8 mouse cellular contexts compared by ENCODE assay signal in genomic region chr5:88765587-88765986, GRCm38 (mm10). TPM values are rescaled to one million over a fixed set of nuclear protein-coding genes. Genes with fewer than 3 reads are reported as not detected.
DNase-seq lines count a peak whose midpoint lies in the region; ATAC-seq and TF ChIP-seq lines count a peak whose summit lies in the region.

No protein-coding gene starts in this region.

- peak overlapping the region; percentile 95 for H3K4me3 ChIP-seq in kidney, adult 2 months (ENCODE audit: insufficient read depth, low read depth, low read length)
- H3K4me3 ChIP-seq in bone marrow, adult 2 months (replicated peaks; ENCODE audit: control insufficient read depth, low read depth, low read length) = peak overlapping the region; percentile 84
- peak overlapping the region; percentile 67 for H3K4me3 ChIP-seq in hindbrain, embryonic 13.5 days
- H3K4me3 ChIP-seq in midbrain, embryonic 14.5 days (replicated peaks; ENCODE audit: low read depth, low read length) = peak overlapping the region; percentile 79

- peaks cover 4% of the 10 kb centered on the region; the same call in 1 of the 2 replicates for H3K4me1 ChIP-seq in kidney, adult 2 months (ENCODE audit: control insufficient read depth, insufficient read depth, low read length)
- peaks cover 2% of the 10 kb centered on the region; the same call in 1 of the 2 replicates for H3K4me1 ChIP-seq in bone marrow, adult 2 months (ENCODE audit: control insufficient read depth, insufficient read depth, low read length)
- H3K4me1 ChIP-seq in hindbrain, embryonic 13.5 days (replicated peaks) = peaks cover 29% of the 10 kb centered on the region
- H3K4me1 ChIP-seq in midbrain, embryonic 14.5 days (ENCODE audit: control insufficient read depth, insufficient read depth, low read length) = peaks cover 19% of the 10 kb centered on the region

- H3K9ac ChIP-seq in hindbrain, embryonic 13.5 days = peak overlapping the region; percentile 89
- peak overlapping the region; percentile 84 for H3K9ac ChIP-seq in midbrain, embryonic 14.5 days (replicated peaks; ENCODE audit: low read length)

- TF ChIP-seq POLR2A in kidney, adult 2 months (IDR thresholded peaks at IDR 0.05; ENCODE audit: low read depth, low read length) = no peak
- TF ChIP-seq POLR2A in bone marrow, adult 2 months (IDR thresholded peaks at IDR 0.05; ENCODE audit: borderline replicate concordance, control insufficient read depth, low read depth, low read length) = no peak

- peak overlapping the region; percentile 57 for H3K4me2 ChIP-seq in hindbrain, embryonic 13.5 days
- peak overlapping the region; percentile 62 for H3K4me2 ChIP-seq in midbrain, embryonic 14.5 days (ENCODE audit: low read length)

- H3K9me3 ChIP-seq in hindbrain, embryonic 13.5 days = no peaks in the 10 kb centered on the region
- no peaks in the 10 kb centered on the region for H3K9me3 ChIP-seq in midbrain, embryonic 14.5 days (ENCODE audit: control insufficient read depth, low read length)

- WGBS in kidney, adult 2 months = 23% methylated on average over 6 of the region's 6 CpGs
- 5% methylated on average over 6 of the region's 6 CpGs for WGBS in bone marrow, adult 2 months
- WGBS in hindbrain, embryonic 13.5 days = 11% methylated on average over 6 of the region's 6 CpGs
- 6% methylated on average over 6 of the region's 6 CpGs for WGBS in midbrain, embryonic 14.5 days

- no peak for TF ChIP-seq CTCF in kidney, adult 2 months (conservative IDR thresholded peaks at IDR 0.05; ENCODE audit: insufficient read depth, insufficient read length, low read depth, low read length)
- TF ChIP-seq CTCF in bone marrow, adult 2 months (IDR thresholded peaks at IDR 0.05; ENCODE audit: control insufficient read depth, insufficient read depth, low read length) = no peak

- DNase-seq in kidney, adult 2 months = no peak
- DNase-seq in kidney, postnatal 36 days = no peak
- DNase-seq in midbrain, embryonic 14.5 days = no peak
- no peak for DNase-seq in embryo, embryonic 9.5 days (ENCODE audit: extremely low spot score)
- no peak for DNase-seq in retina, postnatal 1 day
- DNase-seq in spleen, adult 18-20 months = no peak

- H3K27me3 ChIP-seq in kidney, adult 2 months (replicated peaks; ENCODE audit: control insufficient read depth, insufficient read depth, low read length) = no peaks in the 10 kb centered on the region
- no peaks in the 10 kb centered on the region for H3K27me3 ChIP-seq in hindbrain, embryonic 13.5 days
- H3K27me3 ChIP-seq in midbrain, embryonic 14.5 days (ENCODE audit: control insufficient read depth, insufficient read depth, low read length) = no peaks in the 10 kb centered on the region

- peak; percentile 0; the same call in 1 of the 2 replicates for ATAC-seq in hindbrain, embryonic 13.5 days (ENCODE audit: low FRiP score)
- ATAC-seq in midbrain, embryonic 14.5 days (ENCODE audit: low FRiP score, low TSS enrichment) = no peak; the same call in 1 of the 2 replicates

- no peaks in the 10 kb centered on the region for H3K36me3 ChIP-seq in kidney, adult 2 months (ENCODE audit: control insufficient read depth, insufficient read depth, low read length)
- H3K36me3 ChIP-seq in hindbrain, embryonic 13.5 days = peaks cover 8% of the 10 kb centered on the region
- H3K36me3 ChIP-seq in midbrain, embryonic 14.5 days (ENCODE audit: control insufficient read depth, insufficient read depth, low read length) = peaks cover 6% of the 10 kb centered on the region; the same call in 1 of the 2 replicates

- H3K27ac ChIP-seq in kidney, adult 2 months (ENCODE audit: insufficient read depth, low read depth, low read length) = no peak overlapping the region; the same call in 1 of the 2 replicates
- peak overlapping the region; percentile 88 for H3K27ac ChIP-seq in bone marrow, adult 2 months (ENCODE audit: control insufficient read depth, insufficient read depth, low read depth, low read length, poor library complexity)
- peak overlapping the region; percentile 93 for H3K27ac ChIP-seq in hindbrain, embryonic 13.5 days
- peak overlapping the region; percentile 92 for H3K27ac ChIP-seq in midbrain, embryonic 14.5 days (replicated peaks; ENCODE audit: low read depth, low read length)

RNA-seq across cellular contexts. Expression of gene Dck, which starts 0.8 kb away (rescaled TPM):
- 1.4 and 2.0 TPM in 2 replicates for polyA plus RNA-seq in kidney, adult 2 months (2012; rRNA removed)
- 25.0 and 49.8 TPM in 2 replicates for polyA plus RNA-seq in bone marrow, adult 2 months (2011; ENCODE audit: insufficient read depth, insufficient read length, low replicate concordance, missing spikeins)
- polyA plus RNA-seq in hindbrain, embryonic 13.5 days (2015; fragmentation: Nextera tagmentation; extraction: Ambion mirVana) = 65.5 and 68.0 TPM in 2 replicates
- 51.0 and 67.5 TPM in 2 replicates for polyA plus RNA-seq in midbrain, embryonic 14.5 days (2014; fragmentation: Nextera tagmentation; extraction: Ambion mirVana)

RNA-seq across cellular contexts. Expression of gene Mob1b, which starts 44.9 kb away (rescaled TPM):
- polyA plus RNA-seq in kidney, adult 2 months (2012; rRNA removed) = 5.3 and 6.7 TPM in 2 replicates
- 9.2 and 13.1 TPM in 2 replicates for polyA plus RNA-seq in bone marrow, adult 2 months (2011; ENCODE audit: insufficient read depth, insufficient read length, low replicate concordance, missing spikeins)
- 10.7 and 12.5 TPM in 2 replicates for polyA plus RNA-seq in hindbrain, embryonic 13.5 days (2015; fragmentation: Nextera tagmentation; extraction: Ambion mirVana)
- polyA plus RNA-seq in midbrain, embryonic 14.5 days (2014; fragmentation: Nextera tagmentation; extraction: Ambion mirVana) = 13.4 and 13.7 TPM in 2 replicates
